Mouse (Mus musculus) E14TG2a.4 (cell line): ENCODE results near the gene Foxn2.

Experiments
- CTCF ChIP-seq: conservative IDR thresholded peaks from 2 replicates; pipeline ENCODE4 v1.5.1; 2014; ENCODE audit warnings: low read length
- NANOG ChIP-seq: IDR thresholded peaks from 2 replicates; pipeline ENCODE4 v1.6.1; 2014; ENCODE audit warnings: borderline replicate concordance, low read length, mixed read lengths
- POU5F1 ChIP-seq: IDR thresholded peaks from 2 replicates; pipeline ENCODE4 v1.6.1; 2014; ENCODE audit warnings: low read length, borderline replicate concordance

- TF ChIP-seq CTCF: no peak
- TF ChIP-seq NANOG: no peak
- no peak for TF ChIP-seq POU5F1
Observed at GRCm38 (mm10) chr17:88477165-88477564, 36.7 kb downstream of the Foxn2 start.
